Mouse (Mus musculus) MEL (cell line): Measurements from ENCODE around the gene Fgr. TPM values are rescaled to one million over a fixed set of nuclear protein-coding genes. Genes with fewer than 3 reads are reported as not detected.

ENCODE experiments used
- DNase-seq: peaks from one replicate; pipeline ENCODE4 v3.0.0; 2011; ENCODE audit warnings: low read depth, low spot score
- H3K27ac ChIP-seq: 2 replicates; pipeline ENCODE4 v1.5.1; 2012; ENCODE audit warnings: low read depth, mild to moderate bottlenecking, control low read depth, low read length, moderate library complexity; ENCODE audit not compliant: control insufficient read depth
- H3K27me3 ChIP-seq, 2 experiments: fragments of 150-350 bp in 1 of 2; sonication (generic) in 1 of 2; 2 replicates each; pipeline ENCODE4 v1.6.1; 2012; ENCODE audit warnings: low read length in 2 of 2, mild to moderate bottlenecking in 2 of 2, improper control_type of control experiment in 1 of 2, moderate library complexity in 1 of 2; ENCODE audit not compliant: insufficient read depth in 2 of 2, control insufficient read depth in 1 of 2
- H3K36me3 ChIP-seq, 2 experiments: 2 replicates each; pipeline ENCODE4 v1.6.1; 2012 to 2014; ENCODE audit warnings: low read length in 2 of 2, improper control_type of control experiment in 1 of 2, inconsistent platforms in 1 of 2, mild to moderate bottlenecking in 1 of 2; ENCODE audit not compliant: insufficient read depth in 2 of 2, control insufficient read depth in 1 of 2
- H3K4me1 ChIP-seq, 2 experiments: fragments of 150-350 bp in 1 of 2; sonication (generic) in 1 of 2; 2 replicates each; pipeline ENCODE4 v1.6.1; 2012; ENCODE audit warnings: low read length in 2 of 2, improper control_type of control experiment in 1 of 2, mild to moderate bottlenecking in 1 of 2; ENCODE audit not compliant: insufficient read depth in 2 of 2, control insufficient read depth in 1 of 2
- H3K4me3 ChIP-seq, 2 experiments: fragments of 150-350 bp in 1 of 2; sonication (generic) in 1 of 2; 2 replicates each; pipeline ENCODE4 v1.5.1; 2012; ENCODE audit warnings: low read depth in 2 of 2, low read length in 2 of 2, mild to moderate bottlenecking in 2 of 2, moderate library complexity in 2 of 2, control low read depth in 1 of 2, improper control_type of control experiment in 1 of 2; ENCODE audit not compliant: control insufficient read depth in 1 of 2, insufficient read depth in 1 of 2
- H3K79me2 ChIP-seq: 2 replicates; pipeline ENCODE4 v1.6.1; 2012; ENCODE audit warnings: mild to moderate bottlenecking, low read length, moderate library complexity; ENCODE audit not compliant: control insufficient read depth, poor library complexity, insufficient read depth
- H3K9ac ChIP-seq: 2 replicates; pipeline ENCODE4 v1.6.1; 2012; ENCODE audit warnings: low read depth, mild to moderate bottlenecking, control low read depth, low read length, moderate library complexity; ENCODE audit not compliant: control insufficient read depth, poor library complexity, severe bottlenecking
- H3K9me3 ChIP-seq: fragments of 150-350 bp; sonication (generic); replicated peaks from 2 replicates; pipeline ENCODE4 v1.6.1; 2012; ENCODE audit warnings: mild to moderate bottlenecking, low read length, improper control_type of control experiment, moderate library complexity; ENCODE audit not compliant: insufficient read depth
- CHD1 ChIP-seq: IDR thresholded peaks from 2 replicates; pipeline ENCODE4 v1.6.1; 2012; ENCODE audit warnings: low read depth, mild to moderate bottlenecking, inconsistent platforms, low read length, improper control_type of control experiment
- CHD2 ChIP-seq: IDR thresholded peaks from 2 replicates; pipeline ENCODE4 v1.6.1; 2011; ENCODE audit warnings: low read length, improper control_type of control experiment
- E2F4 ChIP-seq: IDR thresholded peaks from 2 replicates; pipeline ENCODE4 v1.6.1; 2011; ENCODE audit warnings: low read depth, low read length, improper control_type of control experiment, borderline replicate concordance
- EP300 ChIP-seq, 2 experiments: IDR thresholded peaks; 2 replicates each; pipeline ENCODE4 v1.6.1; 2011; ENCODE audit warnings: improper control_type of control experiment in 2 of 2, low read length in 2 of 2, low read depth in 1 of 2, mild to moderate bottlenecking in 1 of 2
- ETS1 ChIP-seq: IDR thresholded peaks from 2 replicates; pipeline ENCODE4 v1.6.1; 2012; ENCODE audit warnings: low read depth, mild to moderate bottlenecking, inconsistent platforms, low read length, improper control_type of control experiment, moderate library complexity
- GABPA ChIP-seq: IDR thresholded peaks from 2 replicates; pipeline ENCODE4 v1.6.1; 2012; ENCODE audit warnings: low read depth, mild to moderate bottlenecking, inconsistent platforms, low read length, improper control_type of control experiment, moderate library complexity
- HCFC1 ChIP-seq: IDR thresholded peaks from 2 replicates; pipeline ENCODE4 v1.6.1; 2012; ENCODE audit warnings: low read depth, mild to moderate bottlenecking, inconsistent platforms, low read length, improper control_type of control experiment, moderate library complexity
- JUND ChIP-seq: IDR thresholded peaks from 2 replicates; pipeline ENCODE4 v1.6.1; 2011; ENCODE audit warnings: low read depth, mild to moderate bottlenecking, improper control_type of control experiment, low read length
- KAT2A ChIP-seq: conservative IDR thresholded peaks from 2 replicates; pipeline ENCODE4 v1.6.1; 2012; ENCODE audit warnings: low read depth, low read length, improper control_type of control experiment, inconsistent platforms
- MAFK ChIP-seq: IDR thresholded peaks from 2 replicates; pipeline ENCODE4 v1.6.1; 2011; ENCODE audit warnings: low read depth, mild to moderate bottlenecking, low read length, improper control_type of control experiment, borderline replicate concordance
- MAX ChIP-seq: IDR thresholded peaks from 2 replicates; pipeline ENCODE4 v1.6.1; 2011; ENCODE audit warnings: low read length, improper control_type of control experiment
- MXI1 ChIP-seq: IDR thresholded peaks from 2 replicates; pipeline ENCODE4 v1.6.1; 2011; ENCODE audit warnings: mild to moderate bottlenecking, low read depth, low read length, improper control_type of control experiment
- MYB ChIP-seq: IDR thresholded peaks from 2 replicates; pipeline ENCODE4 v1.6.1; 2011; ENCODE audit warnings: mild to moderate bottlenecking, low read depth, low read length, improper control_type of control experiment
- MYC ChIP-seq: IDR thresholded peaks from 2 replicates; pipeline ENCODE4 v1.6.1; 2011; ENCODE audit warnings: low read depth, mild to moderate bottlenecking, low read length, improper control_type of control experiment, moderate library complexity
- NELFE ChIP-seq: IDR thresholded peaks from 2 replicates; pipeline ENCODE4 v1.6.1; 2011; ENCODE audit warnings: low read depth, low read length, improper control_type of control experiment
- POLR2A ChIP-seq, 2 experiments: IDR thresholded peaks; 2 replicates each; pipeline ENCODE4 v1.6.1; 2011 to 2012; ENCODE audit warnings: low read length in 2 of 2, mild to moderate bottlenecking in 2 of 2, control low read depth in 1 of 2, improper control_type of control experiment in 1 of 2, low read depth in 1 of 2, moderate library complexity in 1 of 2; ENCODE audit not compliant: control insufficient read depth in 1 of 2, insufficient read depth in 1 of 2, poor library complexity in 1 of 2
- POLR2AphosphoS5 ChIP-seq: IDR thresholded peaks from 2 replicates; pipeline ENCODE4 v1.6.1; 2012; ENCODE audit warnings: low read depth, borderline replicate concordance, mild to moderate bottlenecking, inconsistent platforms, low read length, moderate library complexity, mixed read lengths
- RAD21 ChIP-seq: IDR thresholded peaks from 2 replicates; pipeline ENCODE4 v1.6.1; 2011; ENCODE audit warnings: mild to moderate bottlenecking, low read depth, low read length, improper control_type of control experiment
- RCOR1 ChIP-seq: IDR thresholded peaks from 2 replicates; pipeline ENCODE4 v1.6.1; 2012; ENCODE audit warnings: low read depth, mild to moderate bottlenecking, inconsistent platforms, low read length, improper control_type of control experiment
- SIN3A ChIP-seq: IDR thresholded peaks from 2 replicates; pipeline ENCODE4 v1.6.1; 2012; ENCODE audit warnings: low read length, improper control_type of control experiment, inconsistent platforms
- SMC3 ChIP-seq: IDR thresholded peaks from 2 replicates; pipeline ENCODE4 v1.6.1; 2011; ENCODE audit warnings: low read depth, low read length, improper control_type of control experiment
- TAL1 ChIP-seq: IDR thresholded peaks from 2 replicates; pipeline ENCODE4 v1.6.1; 2012; ENCODE audit warnings: mild to moderate bottlenecking, inconsistent platforms, low read length, moderate library complexity, mixed read lengths
- TCF12 ChIP-seq: IDR thresholded peaks from 2 replicates; pipeline ENCODE4 v1.6.1; 2014; ENCODE audit warnings: low read depth, mild to moderate bottlenecking, inconsistent platforms, low read length, improper control_type of control experiment, moderate library complexity
- UBTF ChIP-seq: IDR thresholded peaks from 2 replicates; pipeline ENCODE4 v1.6.1; 2012; ENCODE audit warnings: low read depth, mild to moderate bottlenecking, inconsistent platforms, low read length, improper control_type of control experiment, moderate library complexity, borderline replicate concordance; ENCODE audit not compliant: insufficient read depth
- USF1 ChIP-seq: IDR thresholded peaks from 2 replicates; pipeline ENCODE4 v1.6.1; 2014; ENCODE audit warnings: low read depth, mild to moderate bottlenecking, inconsistent platforms, low read length, improper control_type of control experiment, moderate library complexity
- USF2 ChIP-seq, 2 experiments: IDR thresholded peaks; 2 replicates each; pipeline ENCODE4 v1.6.1; 2011 to 2012; ENCODE audit warnings: improper control_type of control experiment in 2 of 2, low read length in 2 of 2, borderline replicate concordance in 1 of 2, inconsistent platforms in 1 of 2, low read depth in 1 of 2, mild to moderate bottlenecking in 1 of 2; ENCODE audit not compliant: insufficient read depth in 1 of 2
- ZMIZ1 ChIP-seq: IDR thresholded peaks from 2 replicates; pipeline ENCODE4 v1.6.1; 2012; ENCODE audit warnings: low read depth, mild to moderate bottlenecking, inconsistent platforms, low read length, improper control_type of control experiment, moderate library complexity
- ZNF384 ChIP-seq: IDR thresholded peaks from 2 replicates; pipeline ENCODE4 v1.6.1; 2012; ENCODE audit warnings: low read depth, mild to moderate bottlenecking, inconsistent platforms, low read length, improper control_type of control experiment
- polyA plus RNA-seq, 2 experiments: library from polyadenylated mRNA; stranded (reverse) in 1 of 2; unstranded in 1 of 2; fragments of >175 nt in 1 of 2; fragments of >200 nt in 1 of 2; gene quantifications; 2 replicates each; pipeline versions ENCODE4 v1.2.1 to v1.2.4; 2012; ENCODE audit warnings: low replicate concordance in 2 of 2, low read depth in 1 of 2; ENCODE audit not compliant: insufficient read length in 2 of 2, insufficient read depth in 1 of 2, missing spikeins in 1 of 2
- total RNA-seq: library from RNA; depleted of rRNA; stranded (reverse); fragments of 300-350 nt; gene quantifications from 2 replicates; pipeline ENCODE4 v1.2.3, GENCODE M21; 2012

The Fgr gene
- total and polyA plus RNA-seq, 3 experiments, result not detected

DNA sequence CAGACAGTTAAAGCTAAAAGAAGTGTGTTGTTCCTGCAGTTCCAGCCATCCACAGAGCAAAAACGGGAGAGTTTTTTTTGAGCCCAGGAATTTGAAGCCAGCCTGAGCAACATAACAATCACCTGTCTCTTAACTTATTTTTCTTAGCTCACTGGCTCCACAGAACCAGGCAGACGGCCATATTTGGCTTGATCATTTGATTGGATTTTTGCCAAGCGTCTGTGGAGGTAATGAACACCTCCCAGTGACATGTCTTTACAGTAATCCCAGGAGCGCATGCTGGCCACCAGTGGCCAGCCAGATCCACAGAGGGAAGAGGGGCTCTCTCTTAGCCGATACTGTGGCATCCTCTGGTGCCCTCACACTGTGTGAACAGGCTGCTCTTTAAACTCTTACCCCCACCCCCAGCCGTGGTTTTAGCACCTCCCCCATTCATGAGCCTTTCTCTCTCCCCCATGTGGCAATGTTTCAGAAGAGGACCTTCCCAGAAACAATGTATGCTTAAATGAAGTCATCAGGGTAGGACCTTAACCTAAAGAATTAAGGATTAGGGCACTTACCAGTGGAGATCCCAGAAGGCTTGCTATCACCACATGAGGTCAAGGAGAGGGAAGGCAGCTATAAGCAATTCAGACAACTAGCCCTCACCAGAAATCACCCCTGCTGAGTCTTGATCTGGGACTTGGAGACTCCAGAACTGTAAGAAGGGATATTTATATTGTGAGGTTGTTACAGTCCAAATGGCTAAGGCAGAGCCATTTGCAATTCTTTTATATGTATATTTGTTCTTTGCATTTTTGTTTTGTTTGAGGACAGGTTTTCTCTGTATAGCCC lies 5.6 kb upstream of the Fgr start:
- Histone ChIP-seq H3K4me3 (no peak overlapping the region), H3K79me2 (no peaks in the 10 kb centered on the region), H3K27me3 (peaks cover 6 to 12% of the 10 kb centered on the region in 2 experiments), H3K4me1 (no peaks in the 10 kb centered on the region), H3K27ac (no peak overlapping the region), H3K36me3 (no peaks in the 10 kb centered on the region), H3K9me3 (no peaks in the 10 kb centered on the region), H3K9ac (no peak overlapping the region)
- no peak for DNase-seq
- TF ChIP-seq CHD2, result no peak
- TF ChIP-seq UBTF, result no peak
- TF ChIP-seq RAD21, result no peak
- no peak for TF ChIP-seq CHD1
- no peak for TF ChIP-seq USF2 (IDR thresholded peaks at IDR 0.05; ENCODE audit: borderline replicate concordance in 1 of 2, insufficient read depth in 1 of 2, low read depth in 1 of 2, low read length in 2 of 2)
- TF ChIP-seq SMC3, result no peak
- no peak for TF ChIP-seq E2F4
- no peak for TF ChIP-seq ETS1
- TF ChIP-seq HCFC1, result no peak
- no peak for TF ChIP-seq GABPA
- no peak for TF ChIP-seq POLR2AphosphoS5
- TF ChIP-seq JUND, result no peak
- TF ChIP-seq EP300 (IDR thresholded peaks at IDR 0.05; ENCODE audit: low read depth in 1 of 2, low read length in 2 of 2), result no peak
- TF ChIP-seq ZNF384, result no peak

DNA sequence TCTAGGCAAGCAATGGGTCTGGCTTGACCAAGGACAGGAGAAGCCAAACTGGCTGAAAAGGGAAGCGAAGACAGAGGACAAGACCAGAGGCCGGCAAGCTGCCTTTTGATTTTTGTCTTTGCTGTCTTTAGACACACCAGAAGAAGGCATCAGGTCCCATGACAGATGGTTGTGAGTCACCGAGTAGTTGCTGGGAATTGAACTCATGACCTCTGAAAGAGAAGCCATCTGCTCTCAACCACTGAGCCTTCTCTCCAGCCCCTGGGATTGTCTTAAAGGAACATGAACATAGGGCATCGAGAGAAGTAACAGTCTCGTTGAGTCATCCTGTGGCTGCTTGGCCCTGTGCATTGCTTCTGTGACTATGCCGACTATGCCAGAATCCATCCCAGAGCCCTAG lies 2.3 kb upstream of the Fgr start:
- DNase-seq, result no peak
- Histone ChIP-seq H3K4me3 (no peak overlapping the region), H3K9me3 (no peaks in the 10 kb centered on the region), H3K36me3 (no peaks in the 10 kb centered on the region), H3K27ac (no peak overlapping the region), H3K79me2 (no peaks in the 10 kb centered on the region), H3K4me1 (peaks cover 0 to under 1% of the 10 kb centered on the region in 2 experiments; a peak in 1 of 4 replicates), H3K27me3 (peaks cover 17 to 29% of the 10 kb centered on the region in 2 experiments), H3K9ac (no peak overlapping the region)
- TF ChIP-seq ETS1 (no peak), SIN3A (no peak), UBTF (no peak), MAFK (no peak), MXI1 (no peak), HCFC1 (no peak), MYB (no peak), TAL1 (no peak), KAT2A (no peak), MYC (no peak), NELFE (no peak), POLR2A (IDR thresholded peaks at IDR 0.05; ENCODE audit: control insufficient read depth in 1 of 2, insufficient read depth in 1 of 2, low read depth in 1 of 2, low read length in 2 of 2, poor library complexity in 1 of 2) (no peak), USF1 (no peak), ZMIZ1 (no peak), RCOR1 (no peak), TCF12 (no peak), CHD1 (no peak), MAX (no peak), USF2 (IDR thresholded peaks at IDR 0.05; ENCODE audit: borderline replicate concordance in 1 of 2, insufficient read depth in 1 of 2, low read depth in 1 of 2, low read length in 2 of 2) (no peak)
